Comparison of ENCODE assay signal across 8 mouse cellular contexts in genomic region chr5:114784622-114785165, GRCm38 (mm10). TPM values are rescaled to one million over a fixed set of nuclear protein-coding genes. Genes with fewer than 3 reads are reported as not detected.
DNase-seq lines count a peak whose midpoint lies in the region; ATAC-seq and TF ChIP-seq lines count a peak whose summit lies in the region.

No protein-coding gene starts in this region.

- peak overlapping the region; percentile 50 for H3K27ac ChIP-seq in hindbrain, embryonic 10.5 days
- no peak overlapping the region for H3K27ac ChIP-seq in hindbrain, embryonic 11.5 days (ENCODE audit: low read depth, low read length)
- peak overlapping the region; percentile 92 for H3K27ac ChIP-seq in bone marrow macrophage, adult 2 months (ENCODE audit: insufficient read depth, low read depth, low read length)
- H3K27ac ChIP-seq in macrophage: peak overlapping the region; percentile 77

- H3K9me3 ChIP-seq in hindbrain, embryonic 10.5 days: no peaks in the 10 kb centered on the region
- H3K9me3 ChIP-seq in hindbrain, embryonic 11.5 days (ENCODE audit: control insufficient read depth, low read length): no peaks in the 10 kb centered on the region

- TF ChIP-seq CTCF in bone marrow macrophage, adult 2 months (IDR thresholded peaks at IDR 0.05; ENCODE audit: low read depth, low read length): no peak

- no peak overlapping the region for H3K9ac ChIP-seq in hindbrain, embryonic 11.5 days (ENCODE audit: low read depth, low read length)

- no peak overlapping the region for H3K4me3 ChIP-seq in hindbrain, embryonic 10.5 days
- H3K4me3 ChIP-seq in hindbrain, embryonic 11.5 days (ENCODE audit: low read depth, low read length): no peak overlapping the region
- peak overlapping the region; percentile 22 for H3K4me3 ChIP-seq in bone marrow macrophage, adult 2 months (ENCODE audit: insufficient read depth, low read length)
- no peak overlapping the region for H3K4me3 ChIP-seq in macrophage (ENCODE audit: inconsistent target)

- H3K36me3 ChIP-seq in hindbrain, embryonic 10.5 days: peaks cover 40% of the 10 kb centered on the region
- no peaks in the 10 kb centered on the region; the same call in 1 of the 2 replicates for H3K36me3 ChIP-seq in hindbrain, embryonic 11.5 days (ENCODE audit: control insufficient read depth, insufficient read depth, low read length)
- H3K36me3 ChIP-seq in macrophage (ENCODE audit: inconsistent target): peaks cover 36% of the 10 kb centered on the region

- DNase-seq in hindbrain, embryonic 10.5 days (ENCODE audit: low spot score): no peak
- DNase-seq in hindbrain, embryonic 11.5 days (ENCODE audit: low spot score): no peak
- no peak for DNase-seq in urinary bladder, adult 2 months (ENCODE audit: low spot score)
- no peak for DNase-seq in embryo, embryonic 9.5 days (ENCODE audit: extremely low spot score)
- DNase-seq in cerebellum, postnatal 10 days: no peak

- WGBS in hindbrain, embryonic 10.5 days: 88% methylated on average over 16 of the region's 16 CpGs
- WGBS in hindbrain, embryonic 11.5 days: 88% methylated on average over 16 of the region's 16 CpGs
- WGBS in macrophage (ENCODE audit: missing documents): 0% methylated on average over 14 of the region's 16 CpGs

- no peak overlapping the region for H3K4me2 ChIP-seq in hindbrain, embryonic 11.5 days (replicated peaks; ENCODE audit: low read depth, low read length)

- H3K4me1 ChIP-seq in hindbrain, embryonic 10.5 days (replicated peaks): peaks cover 36% of the 10 kb centered on the region
- H3K4me1 ChIP-seq in hindbrain, embryonic 11.5 days (replicated peaks; ENCODE audit: control insufficient read depth, insufficient read depth, low read length): no peaks in the 10 kb centered on the region
- peaks cover 53% of the 10 kb centered on the region for H3K4me1 ChIP-seq in bone marrow macrophage, adult 2 months (ENCODE audit: control insufficient read depth, insufficient read depth, low read length)

- TF ChIP-seq POLR2A in bone marrow macrophage, adult 2 months (IDR thresholded peaks at IDR 0.05; ENCODE audit: borderline replicate concordance, low read depth, low read length): no peak

- ATAC-seq in hindbrain, embryonic 11.5 days (ENCODE audit: low FRiP score): no peak
- ATAC-seq in hematopoietic stem cell, adult 5-6 weeks (replicated peaks in 1 of 2; ENCODE audit: insufficient read depth in 1 of 2, low FRiP score in 2 of 2, low TSS enrichment in 1 of 2, low read depth in 1 of 2, poor library complexity in 2 of 2, severe bottlenecking in 2 of 2): peak; percentile 57 to 60

- H3K79me2 ChIP-seq in macrophage (ENCODE audit: inconsistent target): peaks cover 97% of the 10 kb centered on the region

- no peaks in the 10 kb centered on the region for H3K27me3 ChIP-seq in hindbrain, embryonic 10.5 days (ENCODE audit: insufficient read depth, poor library complexity, severe bottlenecking)
- no peaks in the 10 kb centered on the region for H3K27me3 ChIP-seq in hindbrain, embryonic 11.5 days (ENCODE audit: control insufficient read depth, insufficient read depth, low read length)

RNA-seq across cellular contexts. Expression of gene Git2, which starts 9.4 kb away (rescaled TPM):
- 39.3 and 39.7 TPM in 2 replicates for polyA plus RNA-seq in hindbrain, embryonic 10.5 days (2016; fragmentation: Nextera tagmentation; extraction: Ambion mirVana)
- polyA plus RNA-seq in hindbrain, embryonic 11.5 days (2014; fragmentation: Nextera tagmentation; extraction: Ambion mirVana): 36.3 and 42.2 TPM in 2 replicates
- polyA plus RNA-seq in bone marrow macrophage, adult 2 months (2012; ENCODE audit: insufficient read depth, insufficient read length, missing spikeins): 111 and 116 TPM in 2 replicates
- 120 and 128 TPM in 2 replicates for total RNA-seq in hematopoietic stem cell, adult 5-6 weeks (2017)
- total RNA-seq in macrophage (2018; cell fraction: chromatin; rRNA removed): 100 to 1,000 TPM; 222 to 774 (median 306) TPM
- 10 to 100 TPM; 32.2 to 69.3 (median 50.8) TPM for total RNA-seq in macrophage (2018; cell fraction: cytosol; rRNA removed)
- total RNA-seq in macrophage (2018; cell fraction: nucleus; rRNA removed): 100 to 1,000 TPM in 21 of 26 experiments, 10 to 100 TPM in 5; 77.4 to 330 (median 164) TPM
- 37.1 to 50.3 TPM (median 46.2 TPM) in 3 replicates for polyA plus RNA-seq in macrophage (2018)
- 37.5 and 46.6 TPM in 2 replicates for polyA plus RNA-seq in urinary bladder, adult 2 months (2012; rRNA removed)

RNA-seq across cellular contexts. Expression of gene Ankrd13a, which starts 10.2 kb away (rescaled TPM):
- polyA plus RNA-seq in hindbrain, embryonic 10.5 days (2016; fragmentation: Nextera tagmentation; extraction: Ambion mirVana): 59.7 and 74.1 TPM in 2 replicates
- polyA plus RNA-seq in hindbrain, embryonic 11.5 days (2014; fragmentation: Nextera tagmentation; extraction: Ambion mirVana): 71.0 and 71.7 TPM in 2 replicates
- polyA plus RNA-seq in bone marrow macrophage, adult 2 months (2012; ENCODE audit: insufficient read depth, insufficient read length, missing spikeins): 102 and 116 TPM in 2 replicates
- total RNA-seq in hematopoietic stem cell, adult 5-6 weeks (2017): 480 and 493 TPM in 2 replicates
- 100 to 1,000 TPM in 7 of 26 experiments, 10 to 100 TPM in 19; 49.4 to 172 (median 90.9) TPM for total RNA-seq in macrophage (2018; cell fraction: chromatin; rRNA removed)
- total RNA-seq in macrophage (2018; cell fraction: cytosol; rRNA removed): 100 to 1,000 TPM; 151 to 275 (median 203) TPM
- total RNA-seq in macrophage (2018; cell fraction: nucleus; rRNA removed): 100 to 1,000 TPM in 24 of 26 experiments, 10 to 100 TPM in 2; 77.1 to 174 (median 135) TPM
- polyA plus RNA-seq in macrophage (2018): 144 to 222 TPM (median 173 TPM) in 3 replicates
- polyA plus RNA-seq in urinary bladder, adult 2 months (2012; rRNA removed): 55.6 and 63.2 TPM in 2 replicates

RNA-seq across cellular contexts. Expression of gene 1500011B03Rik, which starts 38.6 kb away (rescaled TPM):
- 126 and 159 TPM in 2 replicates for polyA plus RNA-seq in hindbrain, embryonic 10.5 days (2016; fragmentation: Nextera tagmentation; extraction: Ambion mirVana)
- polyA plus RNA-seq in hindbrain, embryonic 11.5 days (2014; fragmentation: Nextera tagmentation; extraction: Ambion mirVana): 163 and 167 TPM in 2 replicates
- 32.9 and 35.7 TPM in 2 replicates for polyA plus RNA-seq in bone marrow macrophage, adult 2 months (2012; ENCODE audit: insufficient read depth, insufficient read length, missing spikeins)
- 62.8 and 67.2 TPM in 2 replicates for total RNA-seq in hematopoietic stem cell, adult 5-6 weeks (2017)
- total RNA-seq in macrophage (2018; cell fraction: chromatin; rRNA removed): 10 to 100 TPM in 10 of 26 experiments, 1 to 10 TPM in 16; 1.5 to 27.6 (median 5.4) TPM
- total RNA-seq in macrophage (2018; cell fraction: cytosol; rRNA removed): 10 to 100 TPM; 13.5 to 40.9 (median 29.4) TPM
- 10 to 100 TPM in 21 of 26 experiments, 1 to 10 TPM in 5; 5.8 to 46.1 (median 16.3) TPM for total RNA-seq in macrophage (2018; cell fraction: nucleus; rRNA removed)
- polyA plus RNA-seq in macrophage (2018): 26.6 to 35.2 TPM (median 29.9 TPM) in 3 replicates
- polyA plus RNA-seq in urinary bladder, adult 2 months (2012; rRNA removed): 46.2 and 54.9 TPM in 2 replicates
